Mouse (Mus musculus): Measurements from ENCODE around the gene Cops4. TPM values are rescaled to one million over a fixed set of nuclear protein-coding genes. Genes with fewer than 3 reads are reported as not detected.

Cops4 gene
- polyA plus RNA-seq (2021; fragmentation: Nextera tagmentation): 128 and 174 TPM in 2 replicates
- long read RNA-seq, experiment 1, transcript Cops4-201 (10 exons, 1,755 nt): major isoform, 840 of 1,079 reads
- long read RNA-seq, experiment 1, partial matches to known transcripts: 13 of 1,079 reads
- long read RNA-seq, experiment 1, other reads (novel, unspliced or antisense): 223 of 1,079 reads
- long read RNA-seq, experiment 2, transcript Cops4-201 (10 exons, 1,755 nt): major isoform, 190 of 280 reads
- long read RNA-seq, experiment 2, partial matches to known transcripts: 25 of 280 reads
- long read RNA-seq, experiment 2, other reads (novel, unspliced or antisense): 60 of 280 reads

DNA sequence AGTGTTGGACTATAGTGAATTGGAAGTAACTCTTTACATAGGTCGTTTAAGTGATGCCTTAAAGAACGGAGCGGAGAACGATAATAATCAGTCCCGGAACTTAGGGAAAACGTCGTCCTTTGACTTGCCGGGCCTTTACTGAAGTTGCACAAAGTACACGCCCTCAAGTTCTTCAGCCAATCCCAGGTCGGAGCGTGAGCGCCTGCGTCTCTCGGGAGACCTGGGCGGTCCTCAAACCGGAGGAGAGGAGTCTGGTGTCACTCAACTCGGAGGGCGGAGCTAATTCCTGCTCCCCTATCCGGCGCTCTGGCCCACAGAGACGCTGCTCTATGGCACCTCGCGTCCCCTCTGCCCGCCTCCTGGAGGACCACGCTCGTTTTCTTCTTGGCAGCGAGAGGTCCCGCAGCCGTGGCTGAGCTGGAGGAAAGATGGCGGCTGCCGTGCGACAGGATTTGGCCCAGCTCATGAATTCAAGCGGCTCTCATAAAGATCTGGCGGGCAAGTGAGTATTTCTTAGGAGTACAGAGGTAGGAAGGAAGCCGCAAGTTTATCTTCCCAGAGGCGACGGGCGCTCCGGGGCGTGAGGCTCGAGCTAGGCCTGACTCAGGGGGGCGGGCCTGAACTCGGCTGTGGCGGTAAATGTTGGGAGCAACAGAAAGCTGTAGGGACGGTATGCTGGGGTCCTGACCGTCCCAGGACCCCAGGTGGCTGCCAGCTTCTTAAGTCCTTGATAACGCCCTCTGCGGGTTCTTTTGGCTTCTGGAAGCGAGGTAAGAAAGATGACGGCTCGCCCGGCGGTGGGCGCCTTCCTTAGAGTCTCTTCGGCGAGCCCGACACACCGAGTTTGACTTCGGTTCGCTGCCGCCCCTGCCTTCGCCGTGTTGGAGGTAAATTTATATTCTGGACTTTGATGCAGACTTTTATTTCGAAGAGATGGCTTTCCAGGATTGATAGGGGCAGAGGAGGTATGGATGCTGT is at the start of gene Cops4:
Gene Cops4, plus strand, starts transcription at position 261 of the 978 bp plus-strand sequence.

GRCm38 (mm10) chr5:100500458-100500961 is 17.6 kb upstream of the Cops4 start, which contains the start of gene Lin54:
Gene Lin54, minus strand, starts transcription at chr5:100500639.

DNA sequence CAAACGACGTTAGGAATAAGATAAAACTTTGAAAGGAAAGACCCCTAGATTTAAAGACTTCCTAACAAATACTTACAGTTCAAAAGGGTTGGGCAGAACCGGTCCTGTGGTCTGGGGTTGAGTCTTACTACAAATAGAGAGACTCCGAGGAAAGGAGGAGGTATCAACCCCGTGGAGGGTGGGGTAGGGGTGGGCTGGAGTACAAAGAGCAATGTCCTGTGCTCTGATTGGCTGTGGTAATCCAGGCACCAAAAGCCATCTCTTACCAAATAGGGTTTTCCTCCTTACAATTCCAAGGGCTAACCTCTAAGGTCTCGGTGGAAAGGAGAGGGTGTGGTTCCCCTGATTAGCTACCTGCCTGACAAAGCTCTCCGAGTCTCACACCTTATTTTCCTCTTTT is 54.0 kb downstream of the Cops4 start, which contains the start of gene Plac8:
Gene Plac8, minus strand, starts transcription at position 177 of the 400 bp plus-strand sequence.

Other genes starting within 250 kb of the Cops4 start
- gene Sec31a, start 102.1 kb upstream of the Cops4 start, polyA plus RNA-seq (2021; fragmentation: Nextera tagmentation): 27.1 and 53.4 TPM in 2 replicates
- gene Lin54, start 17.7 kb upstream of the Cops4 start, polyA plus RNA-seq (2021; fragmentation: Nextera tagmentation): 2.7 and 3.4 TPM in 2 replicates
- 0.16 TPM in 1 of 2 replicates, not detected in the other for gene Plac8, start 53.9 kb downstream of the Cops4 start, polyA plus RNA-seq (2021; fragmentation: Nextera tagmentation)
- 25.0 and 156 TPM in 2 replicates for gene Coq2, start 156.8 kb downstream of the Cops4 start, polyA plus RNA-seq (2021; fragmentation: Nextera tagmentation)
- gene Hpse, start 201.4 kb downstream of the Cops4 start, polyA plus RNA-seq (2021; fragmentation: Nextera tagmentation): 0.59 and 0.69 TPM in 2 replicates

All from left cerebral cortex, adult 6 months (tissue).